Mouse (Mus musculus): ENCODE results near the gene Utp4. TPM values are rescaled to one million over a fixed set of nuclear protein-coding genes. Genes with fewer than 3 reads are reported as not detected.

The Utp4 gene
- total and polyA plus RNA-seq, 2 experiments, result 8.0 to 14.9 TPM

DNA sequence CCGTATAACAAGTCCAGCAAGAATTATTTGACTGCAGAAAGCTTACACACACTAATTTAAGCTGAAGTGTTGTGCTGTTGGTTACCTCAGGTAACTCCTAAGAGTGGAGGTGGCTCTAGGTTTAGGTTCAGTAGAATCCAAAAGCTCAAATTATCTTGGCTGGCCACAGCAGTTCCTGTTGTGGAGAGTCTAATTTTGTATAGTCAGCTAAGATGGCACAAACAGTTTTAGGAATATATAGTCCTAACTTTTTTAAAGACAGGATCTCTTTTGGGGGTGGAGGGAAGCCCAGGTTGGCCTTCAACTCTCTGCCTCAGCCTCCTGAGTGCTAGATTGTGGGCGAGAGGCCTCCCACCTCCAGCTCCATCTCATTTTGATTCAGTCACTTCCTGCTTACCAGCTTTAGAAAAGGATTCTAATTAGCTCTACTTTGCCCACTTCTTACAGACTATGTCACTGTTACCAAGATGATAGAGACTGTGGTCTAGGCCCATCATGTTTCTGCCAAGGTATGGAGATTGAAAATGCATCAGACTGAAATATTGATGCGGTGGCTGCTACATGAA lies 55.3 kb downstream of the Utp4 start:
- Histone ChIP-seq H3K27ac (replicated peaks; ENCODE audit: insufficient read depth, low read depth, low read length) (no peak overlapping the region), H3K79me2 (ENCODE audit: control insufficient read depth, insufficient read depth, low read length) (peaks cover 16% of the 10 kb centered on the region; the same call in 1 of the 2 replicates), H3K27me3 (ENCODE audit: control insufficient read depth, insufficient read depth, low read length) (no peaks in the 10 kb centered on the region), H3K36me3 (ENCODE audit: control insufficient read depth, insufficient read depth, low read length) (no peaks in the 10 kb centered on the region), H3K4me3 (ENCODE audit: insufficient read depth, low read depth, low read length) (no peak overlapping the region), H3K4me1 (ENCODE audit: control insufficient read depth, insufficient read depth, low read length) (peaks cover 3% of the 10 kb centered on the region), H3K9ac (ENCODE audit: low read depth, low read length) (no peak overlapping the region)
- DNase-seq (ENCODE audit: extremely low read depth, low read depth, low spot score), result no peak
- WGBS, result 90% methylated on average over 3 of the region's 3 CpGs
- no peak for TF ChIP-seq CTCF (IDR thresholded peaks at IDR 0.05; ENCODE audit: low read depth, low read length)

DNA sequence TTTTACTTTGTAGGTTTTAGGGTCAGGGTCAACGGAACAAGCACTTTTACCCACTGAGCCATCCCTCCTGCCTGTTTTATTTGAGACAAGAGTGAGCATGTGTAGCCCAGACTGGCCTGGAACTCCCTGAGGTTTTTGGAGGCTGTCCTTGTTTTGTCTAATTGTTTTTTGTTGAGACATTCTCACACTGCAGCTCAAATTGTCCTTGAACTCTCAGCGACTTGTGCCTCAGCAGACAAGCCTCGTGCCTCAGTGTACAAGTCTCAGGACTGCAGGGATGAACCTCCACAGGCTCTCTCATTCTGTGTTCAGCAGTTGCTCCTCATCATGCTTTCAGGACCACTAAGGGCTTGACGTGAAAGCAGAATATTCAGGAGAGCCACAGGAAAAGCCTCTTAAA lies 58.3 kb downstream of the Utp4 start:
- Histone ChIP-seq H3K27me3 (ENCODE audit: control insufficient read depth, insufficient read depth, low read length) (no peaks in the 10 kb centered on the region), H3K4me1 (ENCODE audit: control insufficient read depth, insufficient read depth, low read length) (peaks cover 2% of the 10 kb centered on the region; the same call in 1 of the 2 replicates), H3K9ac (ENCODE audit: low read depth, low read length) (no peak overlapping the region), H3K27ac (replicated peaks; ENCODE audit: insufficient read depth, low read depth, low read length) (no peak overlapping the region), H3K4me3 (ENCODE audit: insufficient read depth, low read depth, low read length) (no peak overlapping the region), H3K36me3 (ENCODE audit: control insufficient read depth, insufficient read depth, low read length) (no peaks in the 10 kb centered on the region), H3K79me2 (ENCODE audit: control insufficient read depth, insufficient read depth, low read length) (peaks cover 5% of the 10 kb centered on the region; the same call in 1 of the 2 replicates)
- 76% methylated on average over 4 of the region's 4 CpGs for WGBS
- TF ChIP-seq POLR2A (IDR thresholded peaks at IDR 0.05; ENCODE audit: extremely low read depth, insufficient read depth, low read length) (no peak), CTCF (IDR thresholded peaks at IDR 0.05; ENCODE audit: low read depth, low read length) (no peak)
- DNase-seq (ENCODE audit: extremely low read depth, low read depth, low spot score), result no peak

DNA sequence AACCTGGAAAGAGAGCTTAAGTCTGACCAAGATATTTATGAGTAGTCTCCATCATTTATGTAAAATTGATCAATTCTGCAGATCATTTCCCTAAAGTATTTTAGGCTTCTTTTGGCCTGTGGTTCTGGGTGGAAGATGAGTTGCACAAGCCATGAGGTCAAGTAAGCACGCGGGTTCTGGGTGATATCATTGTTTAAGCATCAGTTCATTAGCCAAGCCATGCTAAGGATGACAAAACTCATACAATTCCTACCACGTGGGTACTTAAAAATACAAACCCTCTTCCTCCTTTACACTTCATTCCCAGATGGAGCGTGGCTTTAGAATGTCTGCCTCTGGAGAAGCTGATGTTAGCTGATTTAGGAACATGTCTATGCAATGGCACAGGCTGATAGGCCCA lies 60.1 kb downstream of the Utp4 start:
- H3K79me2 ChIP-seq (ENCODE audit: control insufficient read depth, insufficient read depth, low read length), result peaks cover 3% of the 10 kb centered on the region; the same call in 1 of the 2 replicates
- no peaks in the 10 kb centered on the region for H3K36me3 ChIP-seq (ENCODE audit: control insufficient read depth, insufficient read depth, low read length)
- 38% methylated on average over 4 of the region's 4 CpGs for WGBS
- TF ChIP-seq POLR2A (IDR thresholded peaks at IDR 0.05; ENCODE audit: extremely low read depth, insufficient read depth, low read length) (no peak), CTCF (IDR thresholded peaks at IDR 0.05; ENCODE audit: low read depth, low read length) (no peak)
- peak; percentile 37 for DNase-seq (ENCODE audit: extremely low read depth, low read depth, low spot score)
- no peaks in the 10 kb centered on the region for H3K27me3 ChIP-seq (ENCODE audit: control insufficient read depth, insufficient read depth, low read length)
- no peak overlapping the region for H3K27ac ChIP-seq (replicated peaks; ENCODE audit: insufficient read depth, low read depth, low read length)
- no peak overlapping the region for H3K4me3 ChIP-seq (ENCODE audit: insufficient read depth, low read depth, low read length)
- H3K4me1 ChIP-seq (ENCODE audit: control insufficient read depth, insufficient read depth, low read length), result peaks cover 2% of the 10 kb centered on the region; the same call in 1 of the 2 replicates
- H3K9ac ChIP-seq (ENCODE audit: low read depth, low read length), result no peak overlapping the region

DNA sequence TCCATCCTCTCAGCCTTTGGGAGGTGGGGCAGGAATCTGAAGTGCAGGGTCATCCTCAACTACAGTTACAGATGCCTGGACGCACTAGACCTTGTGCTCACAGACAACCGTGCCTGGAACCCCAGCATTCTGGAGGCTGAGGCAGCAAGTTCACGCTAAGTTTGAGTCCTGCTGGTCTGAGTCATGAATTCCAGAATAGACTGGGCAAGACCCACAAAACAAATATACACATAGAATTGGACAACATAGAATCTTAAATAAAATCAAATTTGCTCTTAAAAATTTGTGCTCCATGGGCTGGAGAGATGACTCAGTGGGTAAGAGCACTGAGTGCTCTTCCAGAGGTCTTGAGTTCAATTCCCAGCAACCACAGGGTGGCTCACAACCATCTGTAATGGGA lies 63.6 kb downstream of the Utp4 start:
- Histone ChIP-seq H3K9ac (ENCODE audit: low read depth, low read length) (no peak overlapping the region), H3K4me1 (ENCODE audit: control insufficient read depth, insufficient read depth, low read length) (peaks cover 5% of the 10 kb centered on the region; the same call in 1 of the 2 replicates), H3K4me3 (ENCODE audit: insufficient read depth, low read depth, low read length) (no peak overlapping the region), H3K27me3 (ENCODE audit: control insufficient read depth, insufficient read depth, low read length) (no peaks in the 10 kb centered on the region), H3K79me2 (ENCODE audit: control insufficient read depth, insufficient read depth, low read length) (no peaks in the 10 kb centered on the region; the same call in 1 of the 2 replicates), H3K36me3 (ENCODE audit: control insufficient read depth, insufficient read depth, low read length) (no peaks in the 10 kb centered on the region), H3K27ac (replicated peaks; ENCODE audit: insufficient read depth, low read depth, low read length) (no peak overlapping the region)
- 92% methylated on average over 3 of the region's 3 CpGs for WGBS
- no peak for DNase-seq (ENCODE audit: extremely low read depth, low read depth, low spot score)
- TF ChIP-seq POLR2A (IDR thresholded peaks at IDR 0.05; ENCODE audit: extremely low read depth, insufficient read depth, low read length), result no peak
- TF ChIP-seq CTCF (IDR thresholded peaks at IDR 0.05; ENCODE audit: low read depth, low read length), result no peak

DNA sequence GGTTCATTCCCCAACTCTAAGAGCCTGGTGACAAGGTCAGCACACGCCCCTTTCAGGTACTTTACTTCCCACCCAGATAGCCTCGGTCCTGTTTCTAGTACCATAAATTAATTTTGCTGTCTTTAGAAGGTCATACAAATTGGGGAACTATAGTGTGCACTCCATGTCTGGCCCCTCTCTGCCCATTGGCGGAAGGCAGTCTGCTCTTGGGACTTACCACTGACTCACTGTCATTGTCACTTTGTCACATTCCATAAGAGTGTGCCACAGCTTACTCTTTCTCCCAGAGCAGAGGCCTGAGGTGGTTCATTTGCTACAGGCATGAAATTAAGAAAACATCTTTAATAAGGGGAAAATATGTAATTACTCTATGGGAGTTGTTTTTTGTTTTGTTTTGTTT lies 64.8 kb downstream of the Utp4 start:
- TF ChIP-seq POLR2A (IDR thresholded peaks at IDR 0.05; ENCODE audit: extremely low read depth, insufficient read depth, low read length) (no peak), CTCF (IDR thresholded peaks at IDR 0.05; ENCODE audit: low read depth, low read length) (no peak)

DNA sequence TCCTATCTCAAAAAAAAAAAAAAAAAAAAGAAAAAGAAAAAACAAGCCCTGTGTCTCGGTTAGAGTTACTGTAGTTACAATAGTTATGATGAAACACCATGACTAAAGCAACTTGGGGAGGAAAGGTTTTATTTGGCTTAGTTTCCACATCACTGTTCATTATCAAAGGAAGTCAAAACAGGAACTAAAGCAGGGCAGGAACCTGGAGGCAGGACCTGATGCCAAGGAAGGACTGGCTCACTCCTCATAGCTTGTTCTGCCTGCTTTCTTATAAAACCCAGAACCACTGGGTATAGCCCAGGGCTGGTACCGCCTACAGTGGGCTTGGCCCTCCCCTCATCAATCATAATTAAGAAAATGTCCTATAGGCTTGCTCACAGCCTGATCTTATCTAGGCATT lies 66.2 kb downstream of the Utp4 start:
- Histone ChIP-seq H3K36me3 (ENCODE audit: control insufficient read depth, insufficient read depth, low read length) (no peaks in the 10 kb centered on the region), H3K4me1 (ENCODE audit: control insufficient read depth, insufficient read depth, low read length) (peaks cover 3% of the 10 kb centered on the region; the same call in 1 of the 2 replicates), H3K27me3 (ENCODE audit: control insufficient read depth, insufficient read depth, low read length) (no peaks in the 10 kb centered on the region), H3K79me2 (ENCODE audit: control insufficient read depth, insufficient read depth, low read length) (peaks cover 2% of the 10 kb centered on the region; the same call in 1 of the 2 replicates), H3K4me3 (ENCODE audit: insufficient read depth, low read depth, low read length) (no peak overlapping the region), H3K9ac (ENCODE audit: low read depth, low read length) (no peak overlapping the region), H3K27ac (replicated peaks; ENCODE audit: insufficient read depth, low read depth, low read length) (no peak overlapping the region)
- no peak for TF ChIP-seq CTCF (IDR thresholded peaks at IDR 0.05; ENCODE audit: low read depth, low read length)
- WGBS, result 52% methylated on average over 2 of the region's 2 CpGs
- DNase-seq (ENCODE audit: extremely low read depth, low read depth, low spot score), result no peak

More for the DNA sequence above, 64.8 kb downstream of the Utp4 start:
- H3K4me3 ChIP-seq (ENCODE audit: insufficient read depth, low read depth, low read length), result no peak overlapping the region
- no peak for DNase-seq (ENCODE audit: extremely low read depth, low read depth, low spot score)
- no peak overlapping the region for H3K9ac ChIP-seq (ENCODE audit: low read depth, low read length)
- no peak overlapping the region for H3K27ac ChIP-seq (replicated peaks; ENCODE audit: insufficient read depth, low read depth, low read length)
- H3K4me1 ChIP-seq (ENCODE audit: control insufficient read depth, insufficient read depth, low read length), result peaks cover 5% of the 10 kb centered on the region; the same call in 1 of the 2 replicates
- no peaks in the 10 kb centered on the region for H3K36me3 ChIP-seq (ENCODE audit: control insufficient read depth, insufficient read depth, low read length)
- no peaks in the 10 kb centered on the region for H3K27me3 ChIP-seq (ENCODE audit: control insufficient read depth, insufficient read depth, low read length)
- 86% methylated on average over 3 of the region's 3 CpGs for WGBS
- H3K79me2 ChIP-seq (ENCODE audit: control insufficient read depth, insufficient read depth, low read length), result no peaks in the 10 kb centered on the region; the same call in 1 of the 2 replicates

All from liver, adult 2 months (tissue).